Mouse (Mus musculus) heart, postnatal 0 days (tissue): ENCODE data around the gene Rhob.

Experiments
- CTCF ChIP-seq: IDR thresholded peaks from 2 replicates; pipeline ENCODE4 v1.5.1; 2016; ENCODE audit warnings: antibody characterized with exemption, control low read depth, low read depth
- EP300 ChIP-seq: IDR thresholded peaks from 2 replicates; pipeline ENCODE4 v1.6.1; 2016; ENCODE audit warnings: antibody characterized with exemption, low read depth

DNA sequence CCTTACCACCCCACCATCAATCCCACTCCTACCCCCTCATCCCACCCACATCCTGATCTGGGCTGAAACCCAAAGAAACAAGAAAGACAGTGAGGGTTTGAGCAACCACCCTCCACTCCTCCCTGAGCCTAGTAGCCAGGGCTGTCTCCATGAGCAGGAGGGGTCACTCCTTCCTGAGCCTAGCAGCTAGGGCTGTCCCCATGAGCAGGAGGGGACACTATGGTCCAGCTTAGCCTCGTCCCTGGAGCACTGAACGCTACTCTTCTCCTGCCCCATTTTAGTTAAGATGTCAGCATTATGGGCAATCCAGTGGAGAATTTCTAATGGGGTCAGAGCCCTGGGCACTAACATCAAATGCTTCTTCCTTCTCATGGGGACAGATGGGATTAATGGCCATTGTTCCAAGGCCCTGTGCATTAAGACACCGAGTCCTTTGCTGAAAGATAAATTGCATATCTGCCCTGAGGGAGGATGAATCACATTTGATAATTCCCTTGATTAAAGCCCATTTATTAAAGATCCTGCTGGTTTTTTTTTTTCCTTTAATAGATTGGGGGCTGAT lies 36.1 kb downstream of the Rhob start:
- TF ChIP-seq CTCF (no peak), EP300 (no peak)
